Mouse (Mus musculus) fibroblast of lung, adult 2 months (primary cell): ENCODE data around the gene Crkl.

Experiments used
- DNase-seq: peaks from one replicate; pipeline ENCODE4 v3.0.0-alpha.2; 2011; ENCODE audit warnings: low read depth

Gene Crkl

DNA sequence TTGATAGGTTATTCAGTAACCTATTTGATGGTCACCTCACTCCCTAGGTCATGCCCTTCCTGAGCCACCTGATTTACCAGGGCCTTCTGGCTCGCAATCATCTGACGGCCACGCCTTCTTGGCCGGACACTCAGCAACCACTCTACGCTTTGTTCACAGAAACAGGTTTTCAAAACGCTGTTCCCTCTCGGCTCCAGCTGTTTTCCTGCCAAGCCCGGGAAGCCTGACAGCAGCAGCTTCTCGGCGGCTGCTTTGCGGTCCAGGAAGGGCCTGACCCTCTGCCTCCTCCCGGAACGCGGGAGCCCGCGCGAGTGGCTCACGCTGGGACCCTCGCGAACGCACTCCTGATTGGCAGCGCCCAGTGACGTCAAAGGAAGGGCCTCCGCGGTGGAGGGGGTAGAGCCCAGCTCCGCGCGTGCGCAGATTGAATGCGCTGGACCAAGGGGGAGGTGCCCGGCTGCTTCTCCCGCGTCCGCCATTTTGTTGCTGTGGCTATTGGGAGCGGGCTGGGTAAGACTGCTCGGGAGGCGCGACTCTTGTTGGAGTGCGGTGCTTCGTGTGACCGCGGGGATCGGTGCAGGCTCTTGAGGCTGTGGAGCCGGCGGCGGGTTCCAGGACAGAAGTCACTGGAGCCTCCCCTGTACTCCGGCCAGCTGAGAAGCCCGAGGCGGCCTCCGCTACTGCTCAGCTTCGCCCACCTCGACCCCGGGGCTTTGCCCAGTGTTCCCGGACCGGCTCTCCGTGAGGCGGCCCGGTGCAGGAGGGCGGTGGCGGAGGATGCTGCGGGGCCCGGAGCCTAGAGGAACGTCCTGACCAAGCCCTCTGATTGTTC is at the start of gene Crkl:
Gene Crkl, plus strand, starts transcription at position 447 of the 832 bp plus-strand sequence.
- peak; percentile 90 for DNase-seq

DNA sequence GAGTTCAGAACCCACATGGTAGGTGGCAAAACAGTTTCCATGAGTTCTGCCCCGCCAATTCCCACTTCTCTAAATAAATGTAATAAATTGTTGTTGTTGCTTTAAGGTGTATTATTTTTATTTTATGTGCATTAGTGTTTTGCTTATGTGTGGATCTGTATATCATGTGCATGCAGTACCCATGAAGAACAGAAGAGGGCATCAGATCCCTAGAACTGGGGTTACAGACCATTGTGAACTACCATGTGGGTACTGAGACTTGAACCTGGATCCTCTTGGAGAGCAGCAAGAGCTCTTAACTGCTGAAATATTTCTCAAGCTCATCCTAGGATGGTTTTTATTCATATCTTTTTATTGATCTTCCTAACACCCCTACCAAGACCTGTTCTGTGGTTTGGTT is 48.9 kb upstream of the Crkl start:
- peak; percentile 22 for DNase-seq

GRCm38 (mm10) chr16:17405271-17405696 is 46.5 kb upstream of the Crkl start:
- no peak for DNase-seq

DNA sequence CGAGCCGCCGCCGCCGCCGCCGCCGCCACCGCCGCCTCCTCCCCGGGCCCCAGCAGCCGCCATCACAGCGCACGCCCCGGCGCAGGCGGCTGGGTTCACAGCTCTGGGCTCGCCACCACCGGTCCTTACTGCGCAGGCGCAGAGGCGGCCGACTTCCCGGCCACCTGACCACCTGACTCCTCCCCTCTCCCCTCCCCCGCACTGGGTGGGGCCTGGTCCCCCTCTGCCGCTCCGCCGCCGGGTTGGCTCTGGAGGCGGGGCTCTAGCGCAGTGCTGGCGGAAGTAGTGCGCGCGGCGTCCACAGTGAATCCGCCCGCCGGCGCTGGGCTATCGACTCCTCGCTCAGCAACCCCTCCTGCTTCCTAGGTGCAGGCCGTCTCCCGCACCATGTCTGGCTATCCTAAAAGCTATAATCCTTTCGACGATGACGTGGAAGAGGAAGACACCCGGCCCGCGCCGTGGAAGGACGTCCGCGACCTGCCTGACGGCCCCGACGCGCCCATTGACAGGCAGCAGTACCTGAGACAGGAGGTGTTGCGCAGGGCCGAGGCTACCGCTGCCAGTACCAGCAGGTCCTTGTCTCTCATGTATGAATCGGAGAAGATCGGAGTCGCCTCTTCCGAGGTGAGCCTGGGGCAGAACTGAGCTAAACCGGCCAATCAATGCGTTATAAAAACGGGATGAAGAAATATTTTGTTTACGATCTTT is 45.9 kb upstream of the Crkl start, which contains the start of the genes Snap29 and Pi4ka:
Gene Snap29, plus strand, starts transcription at position 251 of the 708 bp plus-strand sequence.
Gene Pi4ka, minus strand, starts transcription at position 579 of the 708 bp plus-strand sequence.
- peak; percentile 91 for DNase-seq

GRCm38 (mm10) chr16:17406512-17407231 is 45.1 kb upstream of the Crkl start:
- DNase-seq, result no peak

- no peak for DNase-seq
Measured at GRCm38 (mm10) chr16:17409046-17409445, 42.7 kb upstream of the Crkl start.

- no peak for DNase-seq
Measured at GRCm38 (mm10) chr16:17410209-17410608, 41.6 kb upstream of the Crkl start.

GRCm38 (mm10) chr16:17423021-17423420 is 28.8 kb upstream of the Crkl start:
- DNase-seq, result no peak

- no peak for DNase-seq
Measured at GRCm38 (mm10) chr16:17432576-17432975, 19.2 kb upstream of the Crkl start.

DNA sequence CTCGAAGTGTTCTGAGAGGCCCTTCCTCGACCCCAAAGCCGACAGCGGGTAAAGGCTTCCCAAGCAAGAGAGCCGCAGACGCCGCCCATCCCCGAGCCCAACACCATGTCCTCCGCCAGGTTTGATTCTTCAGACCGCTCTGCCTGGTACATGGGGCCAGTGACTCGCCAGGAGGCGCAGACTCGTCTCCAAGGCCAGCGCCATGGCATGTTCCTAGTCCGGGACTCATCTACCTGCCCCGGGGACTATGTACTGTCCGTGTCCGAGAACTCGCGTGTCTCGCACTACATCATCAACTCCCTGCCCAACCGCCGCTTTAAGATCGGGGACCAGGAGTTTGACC is 557 bp downstream of the Crkl start:
- no peak for DNase-seq

- no peak for DNase-seq
Measured at GRCm38 (mm10) chr16:17456901-17457300, 5.1 kb downstream of the Crkl start.

DNA sequence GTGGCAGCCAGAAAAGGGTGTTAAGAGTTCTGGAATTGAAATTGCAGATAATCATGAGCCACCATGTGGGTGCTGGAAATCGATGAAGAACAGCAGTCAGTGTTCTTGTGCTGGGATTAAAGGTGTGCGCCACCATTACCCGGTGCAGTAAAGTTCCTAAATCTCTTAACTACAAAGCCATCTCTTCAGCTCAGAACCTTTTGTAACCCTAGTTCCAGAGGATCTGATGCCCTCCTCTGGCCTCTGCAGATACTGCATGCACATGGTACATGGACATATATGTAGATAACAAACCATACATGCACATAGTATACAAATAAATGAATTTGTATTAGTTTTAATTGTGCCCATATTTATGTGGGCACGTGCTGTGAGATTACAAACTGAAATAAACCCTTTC is 8.5 kb downstream of the Crkl start:
- DNase-seq, result no peak

- DNase-seq, result no peak
Measured at GRCm38 (mm10) chr16:17461596-17461995, 9.8 kb downstream of the Crkl start.

- DNase-seq, result no peak
Measured at GRCm38 (mm10) chr16:17463184-17463583, 11.4 kb downstream of the Crkl start.

GRCm38 (mm10) chr16:17466875-17467663 is 15.3 kb downstream of the Crkl start:
- no peak for DNase-seq

DNA sequence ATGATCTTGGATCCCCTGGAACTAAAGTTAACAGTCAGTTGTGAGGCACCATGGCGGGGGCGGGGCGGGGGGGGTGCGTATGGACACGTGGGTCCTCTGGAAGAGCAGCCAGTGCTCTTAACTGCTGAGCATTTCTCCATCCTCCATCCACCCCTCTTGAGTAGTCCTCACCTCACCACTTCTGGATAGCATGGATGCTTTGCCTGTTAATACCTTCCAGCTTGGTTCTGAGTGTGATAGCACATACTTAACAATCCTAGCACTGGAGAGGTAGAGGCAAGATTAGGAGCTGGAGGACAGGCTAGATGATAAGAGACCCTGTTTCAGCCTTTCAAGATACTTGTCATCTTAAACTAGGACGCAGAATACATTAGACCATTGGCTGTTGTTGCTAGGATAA is 20.7 kb downstream of the Crkl start:
- no peak for DNase-seq

DNA sequence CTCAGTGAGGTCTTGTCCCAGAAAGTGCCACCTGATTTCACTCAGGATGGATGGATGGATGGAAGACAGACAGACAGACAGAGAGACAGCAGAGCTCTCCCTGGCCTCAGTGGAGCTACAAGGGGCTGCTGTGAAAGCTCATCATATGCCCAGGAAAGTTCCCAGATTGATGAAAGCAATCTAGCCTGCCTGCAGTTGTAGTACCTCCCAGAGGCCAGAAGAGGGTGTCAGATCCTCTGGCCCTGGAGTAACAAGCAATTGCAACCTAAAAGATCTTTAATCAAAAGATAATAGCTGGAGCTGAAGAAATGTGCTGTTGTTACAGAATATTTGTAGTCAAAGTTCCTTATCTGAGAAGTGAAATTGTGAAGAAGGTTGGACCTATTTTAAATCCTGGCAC is 22.3 kb downstream of the Crkl start:
- DNase-seq, result no peak

DNA sequence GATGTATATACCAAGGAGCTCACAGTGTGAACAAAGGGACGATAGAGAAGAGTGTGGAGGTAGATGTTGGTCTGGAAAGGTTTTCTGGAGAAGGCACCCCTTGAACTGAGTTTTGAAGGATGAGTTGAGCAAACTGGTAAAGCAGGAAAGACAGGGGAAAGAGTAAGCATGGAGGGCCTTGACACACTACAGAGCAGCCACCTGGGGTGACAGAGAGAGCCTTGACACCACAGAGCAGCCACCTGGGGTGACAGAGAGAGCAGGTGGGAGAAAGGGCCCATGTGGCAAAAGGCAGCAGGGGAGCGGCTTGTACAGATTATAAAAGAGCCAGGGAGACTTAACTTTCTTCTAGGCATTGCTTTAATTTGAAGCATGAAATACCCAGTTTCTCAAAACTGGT is 23.0 kb downstream of the Crkl start:
- DNase-seq, result no peak

- DNase-seq, result no peak
Measured at GRCm38 (mm10) chr16:17475326-17475725, 23.5 kb downstream of the Crkl start.

DNA sequence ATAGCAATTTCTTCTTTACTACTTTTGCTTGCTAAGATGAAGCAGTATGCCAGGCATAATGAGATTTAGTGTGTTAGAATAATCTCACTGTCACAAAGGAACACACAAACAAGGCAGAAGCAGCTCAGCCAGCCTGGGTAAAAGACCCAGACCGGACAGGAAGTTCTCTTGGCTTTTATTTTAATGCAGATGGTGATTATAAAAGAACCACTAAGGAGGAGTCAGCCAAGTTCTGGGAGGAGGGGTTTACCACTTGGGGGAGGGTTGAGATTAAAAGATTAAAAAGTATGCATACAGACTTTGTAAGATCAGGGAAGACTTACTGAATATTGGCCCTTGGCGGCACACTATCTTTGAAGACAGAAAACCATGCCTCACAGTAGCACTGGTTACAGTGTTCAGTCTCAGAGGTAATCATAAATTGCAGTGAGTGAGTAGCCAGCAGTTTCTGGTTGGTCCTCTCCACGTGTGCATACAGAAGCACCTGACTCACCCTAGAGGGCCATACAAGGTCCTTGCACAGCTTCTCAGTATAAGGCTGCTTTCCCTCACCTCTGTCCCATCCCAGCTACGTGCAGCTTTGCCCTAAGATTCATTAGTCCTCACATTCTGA is 26.6 kb downstream of the Crkl start:
- no peak for DNase-seq

GRCm38 (mm10) chr16:17481465-17481864 is 29.7 kb downstream of the Crkl start:
- no peak for DNase-seq
